Mouse (Mus musculus) CH12.LX (cell line): ENCODE measurements around the gene Kxd1.

Experiments
- CTCF ChIP-seq, 2 experiments: IDR thresholded peaks in 1 of 2; conservative IDR thresholded peaks in 1 of 2; 2 replicates each; pipeline ENCODE4 v1.5.1; 2011 to 2012; ENCODE audit warnings: low read depth in 2 of 2, low read length in 2 of 2, improper control_type of control experiment in 1 of 2, inconsistent platforms in 1 of 2, mild to moderate bottlenecking in 1 of 2, moderate library complexity in 1 of 2
- E2F4 ChIP-seq: IDR thresholded peaks from 2 replicates; pipeline ENCODE4 v1.6.1; 2011; ENCODE audit warnings: low read depth, low read length, improper control_type of control experiment; ENCODE audit not compliant: insufficient replicate concordance
- JUND ChIP-seq: conservative IDR thresholded peaks from 2 replicates; pipeline ENCODE4 v1.6.1; 2011; ENCODE audit warnings: low read depth, low read length, improper control_type of control experiment
- NRF1 ChIP-seq: IDR thresholded peaks from 2 replicates; pipeline ENCODE4 v1.6.1; 2014; ENCODE audit warnings: low read depth, mild to moderate bottlenecking, inconsistent platforms, low read length, improper control_type of control experiment, moderate library complexity
- POLR2A ChIP-seq: IDR thresholded peaks from 2 replicates; pipeline ENCODE4 v1.6.1; 2011; ENCODE audit warnings: low read depth, mild to moderate bottlenecking, improper control_type of control experiment, low read length
- TCF12 ChIP-seq: IDR thresholded peaks from 2 replicates; pipeline ENCODE4 v1.6.1; 2014; ENCODE audit warnings: low read depth, mild to moderate bottlenecking, inconsistent platforms, low read length, improper control_type of control experiment
- UBTF ChIP-seq: IDR thresholded peaks from 2 replicates; pipeline ENCODE4 v1.6.1; 2012; ENCODE audit warnings: low read depth, mild to moderate bottlenecking, inconsistent platforms, low read length, improper control_type of control experiment, moderate library complexity
- ZC3H11A ChIP-seq: IDR thresholded peaks from 2 replicates; pipeline ENCODE4 v1.6.1; 2012; ENCODE audit warnings: low read depth, mild to moderate bottlenecking, inconsistent platforms, low read length, improper control_type of control experiment

DNA sequence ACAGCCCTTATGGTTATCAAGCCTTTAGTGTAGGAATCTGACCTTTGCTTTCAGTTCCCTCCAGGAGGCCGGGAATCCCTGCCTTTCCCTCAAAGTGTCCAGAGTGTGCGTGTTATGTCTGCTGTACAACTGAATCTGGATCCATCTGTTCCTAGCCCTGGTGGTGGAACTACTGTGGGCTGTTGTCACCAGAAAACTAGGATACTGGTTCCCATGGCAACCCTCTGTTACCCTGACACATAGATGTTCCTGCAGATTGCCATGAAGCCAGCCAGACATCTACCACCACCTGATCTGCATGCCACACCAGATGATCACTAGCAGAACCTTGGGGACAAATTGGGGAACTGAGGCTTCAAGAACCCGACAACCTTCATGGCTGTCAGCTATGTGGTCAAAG, 45.8 kb downstream of the Kxd1 start:
- TF ChIP-seq POLR2A = no peak
- TF ChIP-seq CTCF (conservative IDR thresholded peaks at IDR 0.05 in 1 of 2, IDR thresholded peaks at IDR 0.05 in 1 of 2; ENCODE audit: low read depth in 2 of 2, low read length in 2 of 2) = no peak
- no peak for TF ChIP-seq E2F4
- no peak for TF ChIP-seq JUND
- no peak for TF ChIP-seq NRF1
- TF ChIP-seq TCF12 = no peak
- no peak for TF ChIP-seq ZC3H11A
- no peak for TF ChIP-seq UBTF
